Mouse (Mus musculus) C2C12 (cell line): ENCODE results near the gene Plin4. TPM values are rescaled to one million over a fixed set of nuclear protein-coding genes. Genes with fewer than 3 reads are reported as not detected.
A peak's percentile ranks its signal among the peaks of the same experiment; 100 is the strongest.
"Not testable (repeated sequence)": the region's sequence is repeated elsewhere in the genome, so short reads cannot be mapped to it uniquely, and the experiment has no call there.

Source experiments
- H3K27me3 ChIP-seq: one replicate; pipeline ENCODE4 v1.6.1; 2011; ENCODE audit not compliant: control insufficient read depth, insufficient read depth, insufficient read length
- H3K36me3 ChIP-seq: one replicate; pipeline ENCODE4 v1.6.1; 2011; ENCODE audit not compliant: control insufficient read depth, insufficient read depth
- H3K4me3 ChIP-seq: one replicate; pipeline ENCODE4 v1.5.1; 2011; ENCODE audit warnings: mild to moderate bottlenecking, control low read depth; ENCODE audit not compliant: poor library complexity, insufficient read depth, severe bottlenecking
- H3K79me2 ChIP-seq: one replicate; pipeline ENCODE4 v1.6.1; 2011; ENCODE audit not compliant: control insufficient read depth, insufficient read depth
- H3K79me3 ChIP-seq: one replicate; pipeline ENCODE4 v1.6.1; 2011; ENCODE audit warnings: low read depth, control low read depth
- H3ac ChIP-seq: one replicate; pipeline ENCODE3; 2011; ENCODE audit warnings: low read depth; ENCODE audit not compliant: control insufficient read depth, insufficient read length
- CEBPB ChIP-seq: IDR thresholded peaks from one replicate; pipeline ENCODE4 v1.6.1; 2011; ENCODE audit warnings: low read depth, mild to moderate bottlenecking, control low read depth, moderate library complexity
- CTCF ChIP-seq: IDR thresholded peaks from one replicate; pipeline ENCODE4 v1.5.1; 2011; ENCODE audit not compliant: control insufficient read depth, insufficient read depth, insufficient read length
- FOSL1 ChIP-seq: IDR thresholded peaks from one replicate; pipeline ENCODE4 v1.8.0; 2011; ENCODE audit warnings: mild to moderate bottlenecking, low read length; ENCODE audit not compliant: poor library complexity, insufficient read depth, severe bottlenecking
- MAX ChIP-seq: IDR thresholded peaks from one replicate; pipeline ENCODE4 v1.6.1; 2011; ENCODE audit warnings: mild to moderate bottlenecking, control low read depth
- MYOD1 ChIP-seq: IDR thresholded peaks from one replicate; pipeline ENCODE4 v1.6.1; 2011; ENCODE audit warnings: low read depth; ENCODE audit not compliant: control insufficient read depth, insufficient read length
- MYOG ChIP-seq: IDR thresholded peaks from one replicate; pipeline ENCODE4 v1.6.1; 2011; ENCODE audit not compliant: control insufficient read depth, insufficient read length; ENCODE audit errors: extremely low read depth
- USF1 ChIP-seq: IDR thresholded peaks from one replicate; pipeline ENCODE4 v1.6.1; 2011; ENCODE audit warnings: low read depth, mild to moderate bottlenecking, control low read depth, moderate library complexity
- polyA plus RNA-seq: library from polyadenylated mRNA; unstranded; fragments of >200 nt; fragmentation: generic; extraction: Trizol; gene quantifications from one replicate; pipeline ENCODE4 v1.2.1, GENCODE M21; 2012; ENCODE audit warnings: missing spikeins

The Plin4 gene
- polyA plus RNA-seq, 1 experiment, result 3.2 TPM

GRCm38 (mm10) chr17:56074827-56075208, 34.8 kb downstream of the Plin4 start, which contains the start of gene Ubxn6:
Gene Ubxn6, minus strand, starts transcription at chr17:56075028.
- no peaks in the 10 kb centered on the region for H3K79me3 ChIP-seq
- H3K4me3 ChIP-seq, result peak within 1 kb of the TSS; percentile 79
- peak within 1 kb of the TSS; percentile 51 for H3ac ChIP-seq
- H3K36me3 ChIP-seq, result peaks cover under 1% of the 10 kb centered on the region
- H3K27me3 ChIP-seq, result no peaks in the 10 kb centered on the region
- TF ChIP-seq USF1 (peak; percentile 86), MYOD1 (no peak), MAX (peak; percentile 82)
- H3K79me2 ChIP-seq, result peaks cover 8% of the 10 kb centered on the region

DNA sequence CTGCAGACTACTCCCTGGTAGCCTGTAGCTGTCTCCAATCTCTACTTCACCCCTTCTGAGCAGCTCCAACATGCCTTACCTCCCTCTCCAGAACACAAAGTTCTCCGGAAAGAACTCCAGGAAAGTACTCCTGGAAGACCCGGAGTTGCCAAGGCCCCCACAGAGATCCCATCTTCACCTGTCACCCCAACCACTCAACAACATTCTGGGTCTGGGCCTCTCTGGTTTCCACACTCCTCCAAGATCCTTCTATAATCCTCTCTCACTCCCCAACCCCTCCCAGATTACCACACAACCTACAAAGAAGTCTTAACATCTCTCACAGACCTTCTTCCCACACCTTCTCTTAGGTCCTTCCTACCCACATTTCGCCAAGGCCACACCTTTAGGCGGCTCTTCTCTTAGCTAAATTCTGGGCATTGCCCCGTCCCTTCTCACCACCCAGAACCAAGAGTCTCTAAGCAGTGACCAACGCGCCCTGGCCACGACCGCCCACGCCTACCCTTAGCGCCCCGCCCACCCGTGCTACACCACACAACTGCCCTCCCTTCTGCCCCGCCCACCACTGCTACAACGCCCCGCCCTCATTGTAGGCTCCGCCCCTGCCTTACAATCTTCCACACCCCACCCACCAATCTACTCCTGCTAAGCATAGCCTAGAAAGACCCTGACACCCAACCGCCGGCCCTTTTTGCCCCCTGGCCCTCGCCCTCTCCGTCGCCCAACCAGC, 35.3 kb downstream of the Plin4 start:
- Histone ChIP-seq H3K4me3 (peak overlapping the region; percentile 79), H3K79me3 (no peaks in the 10 kb centered on the region), H3K79me2 (peaks cover 6% of the 10 kb centered on the region), H3K27me3 (no peaks in the 10 kb centered on the region), H3K36me3 (peaks cover 7% of the 10 kb centered on the region), H3ac (peak overlapping the region; percentile 51)
- TF ChIP-seq MYOD1, result no peak
- TF ChIP-seq CEBPB, result no peak
- no peak for TF ChIP-seq FOSL1
- TF ChIP-seq MAX, result no peak
- TF ChIP-seq MYOG, result no peak
- no peak for TF ChIP-seq USF1

GRCm38 (mm10) chr17:56072243-56072642, 37.4 kb downstream of the Plin4 start:
- H3K4me3 ChIP-seq, result no peak overlapping the region
- TF ChIP-seq MAX, result no peak
- no peak for TF ChIP-seq CTCF
- no peak for TF ChIP-seq MYOG
- no peak for TF ChIP-seq MYOD1
- no peak for TF ChIP-seq CEBPB
- no peak for TF ChIP-seq FOSL1
- TF ChIP-seq USF1, result no peak
- no peak overlapping the region for H3ac ChIP-seq
- H3K36me3 ChIP-seq, result peaks cover 27% of the 10 kb centered on the region
- no peaks in the 10 kb centered on the region for H3K79me3 ChIP-seq
- H3K79me2 ChIP-seq, result peaks cover 6% of the 10 kb centered on the region
- no peaks in the 10 kb centered on the region for H3K27me3 ChIP-seq

DNA sequence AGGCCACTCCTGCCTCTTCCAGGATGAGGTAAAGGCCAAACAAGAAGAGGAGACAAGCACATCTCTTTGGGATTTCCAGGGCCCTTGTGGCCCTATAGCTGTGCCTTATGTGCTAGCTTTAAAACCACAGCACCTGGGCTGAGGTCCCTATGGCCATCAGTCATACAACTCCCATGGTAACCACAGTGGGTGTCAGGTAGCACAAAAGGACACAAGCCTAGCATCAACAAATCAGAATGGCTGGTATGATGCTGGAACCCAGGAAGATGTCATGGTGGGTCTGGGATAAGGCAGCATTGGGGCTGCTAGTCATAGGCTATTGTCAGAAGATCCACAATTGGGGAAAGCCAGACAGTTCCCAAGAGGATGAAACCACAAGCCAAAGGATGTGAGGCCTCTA, 38.5 kb downstream of the Plin4 start:
- Histone ChIP-seq H3K4me3 (no peak overlapping the region), H3K79me2 (peaks cover 6% of the 10 kb centered on the region), H3ac (no peak overlapping the region), H3K79me3 (no peaks in the 10 kb centered on the region), H3K27me3 (no peaks in the 10 kb centered on the region), H3K36me3 (peaks cover 36% of the 10 kb centered on the region)
- no peak for TF ChIP-seq CTCF
- TF ChIP-seq MYOG, result no peak
- no peak for TF ChIP-seq MAX
- no peak for TF ChIP-seq MYOD1
- no peak for TF ChIP-seq CEBPB
- no peak for TF ChIP-seq USF1
- no peak for TF ChIP-seq FOSL1

- Histone ChIP-seq H3K4me3 (no peak overlapping the region), H3K36me3 (peaks cover 56% of the 10 kb centered on the region), H3ac (no peak overlapping the region), H3K27me3 (no peaks in the 10 kb centered on the region), H3K79me3 (no peaks in the 10 kb centered on the region), H3K79me2 (peaks cover 4% of the 10 kb centered on the region)
- TF ChIP-seq CTCF (no peak), MYOG (no peak), USF1 (no peak), MAX (no peak), CEBPB (no peak), FOSL1 (no peak), MYOD1 (no peak)
These were observed 40.5 kb downstream of the Plin4 start for GRCm38 (mm10) chr17:56069066-56069465.

- no peak overlapping the region for H3ac ChIP-seq
- no peaks in the 10 kb centered on the region for H3K27me3 ChIP-seq
- H3K36me3 ChIP-seq, result peaks cover 81% of the 10 kb centered on the region
- H3K79me2 ChIP-seq, result no peaks in the 10 kb centered on the region
- no peak overlapping the region for H3K4me3 ChIP-seq
- no peaks in the 10 kb centered on the region for H3K79me3 ChIP-seq
- TF ChIP-seq MYOG, result no peak
- no peak for TF ChIP-seq FOSL1
- TF ChIP-seq MAX, result no peak
- no peak for TF ChIP-seq CEBPB
- no peak for TF ChIP-seq CTCF
- no peak for TF ChIP-seq MYOD1
- no peak for TF ChIP-seq USF1
These were observed 43.2 kb downstream of the Plin4 start for GRCm38 (mm10) chr17:56066451-56066850.

DNA sequence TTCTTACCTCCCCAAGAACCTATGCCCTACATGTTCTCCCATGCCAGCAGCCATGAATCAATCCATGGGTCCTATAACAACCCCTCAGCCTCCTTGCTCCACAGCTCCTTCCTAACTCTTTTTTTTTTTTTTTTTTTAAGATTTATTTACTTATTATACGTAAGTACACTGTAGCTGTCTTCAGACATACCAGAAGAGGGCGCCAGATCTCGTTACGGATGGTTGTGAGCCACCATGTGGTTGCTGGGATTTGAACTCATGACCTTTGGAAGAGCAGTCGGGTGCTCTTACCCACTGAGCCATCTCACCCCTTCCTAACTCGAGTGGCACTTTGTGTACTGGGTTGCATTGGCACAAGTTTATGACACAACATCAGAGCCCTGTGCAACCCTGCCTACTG, 43.9 kb downstream of the Plin4 start:
- H3K27me3 ChIP-seq, H3K4me3 ChIP-seq, H3K79me2 ChIP-seq, H3K79me3 ChIP-seq, H3ac ChIP-seq: not testable (repeated sequence)
- peaks cover 89% of the 10 kb centered on the region for H3K36me3 ChIP-seq
